Mouse (Mus musculus) CH12.LX (cell line): ENCODE results near the gene Fam168a.

Experiments
- CTCF ChIP-seq, 2 experiments: IDR thresholded peaks in 1 of 2; conservative IDR thresholded peaks in 1 of 2; 2 replicates each; pipeline ENCODE4 v1.5.1; 2011 to 2012; ENCODE audit warnings: low read depth in 2 of 2, low read length in 2 of 2, improper control_type of control experiment in 1 of 2, inconsistent platforms in 1 of 2, mild to moderate bottlenecking in 1 of 2, moderate library complexity in 1 of 2
- GABPA ChIP-seq: IDR thresholded peaks from 2 replicates; pipeline ENCODE4 v1.6.1; 2012; ENCODE audit warnings: low read depth, low read length, improper control_type of control experiment, inconsistent platforms; ENCODE audit not compliant: insufficient replicate concordance
- HCFC1 ChIP-seq: IDR thresholded peaks from 2 replicates; pipeline ENCODE4 v1.6.1; 2012; ENCODE audit warnings: low read depth, mild to moderate bottlenecking, inconsistent platforms, low read length, improper control_type of control experiment
- KAT2A ChIP-seq: IDR thresholded peaks from 2 replicates; pipeline ENCODE4 v1.6.1; 2012; ENCODE audit warnings: low read length, improper control_type of control experiment, inconsistent platforms; ENCODE audit not compliant: insufficient replicate concordance
- POLR2A ChIP-seq: IDR thresholded peaks from 2 replicates; pipeline ENCODE4 v1.6.1; 2011; ENCODE audit warnings: low read depth, mild to moderate bottlenecking, improper control_type of control experiment, low read length
- ZC3H11A ChIP-seq: IDR thresholded peaks from 2 replicates; pipeline ENCODE4 v1.6.1; 2012; ENCODE audit warnings: low read depth, mild to moderate bottlenecking, inconsistent platforms, low read length, improper control_type of control experiment

DNA sequence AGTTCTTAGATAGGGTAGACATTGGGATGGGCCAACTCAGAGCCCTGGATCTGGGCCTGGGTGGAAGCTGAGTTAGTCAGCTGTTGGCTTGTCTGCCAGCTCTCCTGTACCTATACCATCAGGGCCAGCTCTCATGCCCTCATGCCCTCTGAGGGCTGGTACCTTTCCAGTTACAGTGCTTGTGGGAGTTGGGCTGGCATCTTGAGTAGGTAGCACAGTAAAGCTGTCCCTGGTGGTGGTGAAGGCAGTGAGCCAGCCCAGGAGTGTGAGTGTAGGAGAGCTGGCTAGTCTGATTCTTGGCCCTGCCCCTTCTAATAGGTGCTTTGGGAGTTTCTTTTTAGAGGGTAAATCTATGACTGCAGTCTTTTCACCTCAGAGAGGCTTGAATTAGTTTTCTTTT, 56.3 kb downstream of the Fam168a start:
- TF ChIP-seq POLR2A (no peak), CTCF (conservative IDR thresholded peaks at IDR 0.05 in 1 of 2, IDR thresholded peaks at IDR 0.05 in 1 of 2; ENCODE audit: low read depth in 2 of 2, low read length in 2 of 2) (no peak), HCFC1 (no peak), ZC3H11A (no peak), KAT2A (no peak), GABPA (no peak)
